Mouse (Mus musculus) embryonic facial prominence, embryonic 15.5 days (tissue): ENCODE measurements around the gene Srf. TPM values are rescaled to one million over a fixed set of nuclear protein-coding genes. Genes with fewer than 3 reads are reported as not detected.
"Not testable (repeated sequence)": the region's sequence is repeated elsewhere in the genome, so short reads cannot be mapped to it uniquely, and the experiment has no call there.

Experiments
- ATAC-seq: fragments of 200-750 bp; cut with Nextera tagmentation; 2 replicates; pipeline ENCODE4 v1.8.0; 2017; ENCODE audit warnings: low read depth, moderate TSS enrichment; ENCODE audit not compliant: insufficient number of reproducible peaks, low FRiP score, low TSS enrichment
- H3K27ac ChIP-seq: fragments of 300-500 bp; sonication (generic); replicated peaks from 2 replicates; pipeline ENCODE4 v1.5.1; 2015; ENCODE audit warnings: mild to moderate bottlenecking, inconsistent platforms
- H3K27me3 ChIP-seq: fragments of 300-500 bp; sonication (generic); 2 replicates; pipeline ENCODE4 v1.6.1; 2015; ENCODE audit warnings: inconsistent platforms
- H3K36me3 ChIP-seq: fragments of 300-500 bp; sonication (generic); 2 replicates; pipeline ENCODE4 v1.6.1; 2015; ENCODE audit warnings: mild to moderate bottlenecking, inconsistent platforms
- H3K4me1 ChIP-seq: fragments of 300-500 bp; sonication (generic); 2 replicates; pipeline ENCODE4 v1.6.1; 2015; ENCODE audit warnings: inconsistent platforms
- H3K4me2 ChIP-seq: fragments of 300-500 bp; sonication (generic); replicated peaks from 2 replicates; pipeline ENCODE4 v1.6.1; 2015; ENCODE audit warnings: mild to moderate bottlenecking, inconsistent platforms
- H3K4me3 ChIP-seq: fragments of 300-500 bp; sonication (generic); replicated peaks from 2 replicates; pipeline ENCODE4 v1.5.1; 2015; ENCODE audit warnings: mild to moderate bottlenecking, inconsistent platforms
- H3K9ac ChIP-seq: fragments of 300-500 bp; sonication (generic); 2 replicates; pipeline ENCODE4 v1.6.1; 2015; ENCODE audit warnings: inconsistent platforms
- H3K9me3 ChIP-seq: fragments of 300-500 bp; sonication (generic); replicated peaks from 2 replicates; pipeline ENCODE4 v1.6.1; 2016; ENCODE audit warnings: inconsistent platforms
- WGBS: fragments of 180-500 bp; shearing (Covaris S2); methylation state at CpG from one replicate; pipeline ENCODE4 v1.1.7; 2015; 5-methylcytosine and 5-hydroxymethylcytosine counted together
- polyA plus RNA-seq: library from polyadenylated mRNA; unstranded; fragments of >200 nt; fragmentation: Nextera tagmentation; extraction: Ambion mirVana; gene quantifications from 2 replicates; pipeline ENCODE4 v1.2.1, GENCODE M21; 2015

Gene Srf
- polyA plus RNA-seq, 1 experiment from 2014 or later = 8.8 TPM

DNA sequence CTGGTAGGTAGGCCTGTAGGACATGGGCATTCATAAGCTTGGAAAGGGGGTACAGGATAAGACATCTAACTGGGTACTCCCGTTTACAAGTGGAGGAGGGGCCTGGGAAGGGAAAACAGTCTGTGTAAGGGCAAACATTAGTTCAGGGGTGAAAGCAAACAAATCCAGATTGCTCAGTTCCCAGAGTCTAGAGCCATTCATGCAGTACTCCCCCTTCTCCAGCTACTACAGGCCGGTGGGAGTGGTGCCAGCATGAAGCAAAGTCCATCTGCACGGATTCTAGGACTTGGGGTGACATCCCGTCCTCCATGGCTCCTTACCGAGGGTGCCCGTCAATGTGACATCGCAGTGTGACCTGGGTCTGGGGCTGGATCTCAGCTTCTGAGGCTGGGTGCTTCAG, 34.5 kb upstream of the Srf start:
- Histone ChIP-seq H3K27ac (no peak overlapping the region), H3K9ac (no peak overlapping the region), H3K4me1 (peaks cover 32% of the 10 kb centered on the region), H3K36me3 (peaks cover 48% of the 10 kb centered on the region), H3K27me3 (no peaks in the 10 kb centered on the region), H3K9me3 (no peaks in the 10 kb centered on the region), H3K4me2 (no peak overlapping the region), H3K4me3 (no peak overlapping the region)
- WGBS = 88% methylated on average over 7 of the region's 7 CpGs
- no peak for ATAC-seq

DNA sequence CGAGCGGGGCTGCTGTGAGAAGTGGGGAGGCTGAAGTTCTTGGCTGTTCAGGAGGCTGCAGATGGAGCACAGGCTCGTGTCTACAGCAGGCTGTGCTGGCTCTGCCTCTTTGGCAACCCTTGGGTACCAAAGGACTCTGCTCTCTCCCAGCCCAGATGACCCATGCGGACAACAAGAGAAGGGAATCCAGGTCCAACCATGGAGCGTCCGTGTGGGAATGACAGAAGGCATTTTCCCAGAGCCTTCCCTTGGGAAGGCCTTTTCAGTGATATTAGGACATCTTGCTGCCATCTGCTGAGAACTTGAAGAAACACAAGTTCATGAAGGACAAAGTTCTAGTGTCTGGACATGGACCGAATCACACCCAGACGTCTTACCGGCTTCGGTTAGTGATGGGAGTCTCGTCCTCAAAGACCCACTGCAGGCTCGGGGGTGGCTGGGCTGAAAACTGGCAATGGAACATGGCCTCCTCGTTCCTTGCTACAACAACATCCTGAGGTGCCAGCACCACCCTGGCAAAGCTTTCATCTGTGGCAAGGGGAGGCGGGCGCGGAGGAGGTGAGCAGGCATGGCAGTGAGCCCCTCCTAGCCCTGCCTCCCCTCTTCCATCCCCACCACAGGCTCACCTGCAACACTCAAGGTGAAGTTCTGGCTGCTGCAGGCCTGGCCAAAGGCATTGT, 33.8 kb upstream of the Srf start:
- Histone ChIP-seq H3K36me3 (peaks cover 55% of the 10 kb centered on the region), H3K27me3 (no peaks in the 10 kb centered on the region), H3K4me1 (peaks cover 25% of the 10 kb centered on the region), H3K9me3 (no peaks in the 10 kb centered on the region), H3K27ac (no peak overlapping the region), H3K4me2 (no peak overlapping the region), H3K4me3 (no peak overlapping the region), H3K9ac (no peak overlapping the region)
- ATAC-seq = no peak
- WGBS = 85% methylated on average over 16 of the region's 16 CpGs

DNA sequence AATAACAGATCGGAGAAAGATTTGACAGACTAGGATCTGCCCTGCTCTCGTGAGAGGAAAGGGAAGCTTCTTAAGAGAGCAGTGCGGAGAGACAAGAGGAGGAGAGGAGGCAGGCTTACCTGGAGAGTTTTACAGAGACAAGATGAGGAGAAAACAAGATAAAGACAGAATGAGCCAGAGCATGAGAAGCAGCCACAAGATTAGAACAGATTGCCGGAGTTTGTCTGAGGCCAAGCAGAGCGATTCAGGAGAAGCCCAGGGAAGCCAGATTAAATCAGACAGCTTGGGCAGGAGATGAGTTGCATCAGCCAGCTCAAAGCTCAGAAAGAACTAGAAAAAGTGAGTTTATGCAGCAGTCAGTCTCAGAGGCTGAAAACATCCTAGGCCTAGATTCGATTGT, 32.9 kb upstream of the Srf start:
- no peak overlapping the region for H3K27ac ChIP-seq
- H3K9ac ChIP-seq = no peak overlapping the region
- no peak for ATAC-seq
- no peaks in the 10 kb centered on the region for H3K9me3 ChIP-seq
- no peak overlapping the region for H3K4me2 ChIP-seq
- peaks cover 59% of the 10 kb centered on the region for H3K36me3 ChIP-seq
- peaks cover 19% of the 10 kb centered on the region for H3K4me1 ChIP-seq
- no peaks in the 10 kb centered on the region for H3K27me3 ChIP-seq
- 89% methylated on average over 6 of the region's 6 CpGs for WGBS
- no peak overlapping the region for H3K4me3 ChIP-seq

DNA sequence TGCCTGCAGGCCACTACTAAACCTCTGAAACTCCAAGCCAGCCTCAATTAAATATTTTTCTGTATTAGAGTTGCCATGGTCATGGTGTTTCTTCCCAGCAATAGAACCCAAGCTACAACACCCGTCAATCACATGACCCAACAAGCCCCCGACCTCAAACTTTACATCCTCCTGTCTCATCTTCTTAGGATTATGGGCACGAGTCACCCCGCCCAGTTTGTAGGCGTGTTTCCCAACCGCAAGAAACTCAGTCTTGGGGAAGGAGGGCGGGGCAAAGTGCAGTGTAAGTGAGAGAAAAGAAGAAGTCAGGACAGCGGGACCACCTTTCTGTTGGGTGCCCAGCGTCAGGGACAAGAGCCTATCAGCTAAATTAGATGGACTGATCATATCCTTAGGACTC, 32.2 kb upstream of the Srf start:
- H3K4me3 ChIP-seq = no peak overlapping the region
- no peak overlapping the region for H3K27ac ChIP-seq
- H3K27me3 ChIP-seq = no peaks in the 10 kb centered on the region
- no peak overlapping the region for H3K4me2 ChIP-seq
- no peaks in the 10 kb centered on the region for H3K9me3 ChIP-seq
- no peak overlapping the region for H3K9ac ChIP-seq
- H3K36me3 ChIP-seq = peaks cover 61% of the 10 kb centered on the region
- ATAC-seq = no peak
- H3K4me1 ChIP-seq = peaks cover 12% of the 10 kb centered on the region
- WGBS = 68% methylated on average over 9 of the region's 9 CpGs

DNA sequence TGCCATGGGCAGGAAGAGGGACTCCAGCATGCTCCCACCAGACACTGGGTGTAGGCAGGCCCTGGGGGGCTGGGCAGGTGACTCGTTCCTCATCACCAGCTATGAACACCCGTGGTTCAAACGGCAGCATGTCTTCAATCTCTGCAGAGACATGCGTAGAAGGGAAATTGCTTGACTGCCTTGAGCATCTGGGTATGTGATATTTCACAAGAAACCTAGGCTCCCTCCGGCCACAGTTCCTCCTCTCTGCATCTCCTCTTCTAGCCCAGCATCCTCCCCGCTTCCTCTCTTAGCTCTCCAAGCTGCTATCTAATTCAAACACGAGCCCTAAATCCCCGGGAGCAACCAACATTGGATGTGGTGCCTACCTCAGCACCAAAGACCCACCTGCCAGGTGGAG, 30.4 kb upstream of the Srf start:
- no peaks in the 10 kb centered on the region for H3K9me3 ChIP-seq
- H3K27me3 ChIP-seq = no peaks in the 10 kb centered on the region
- H3K27ac ChIP-seq = no peak overlapping the region
- H3K4me3 ChIP-seq = no peak overlapping the region
- no peak for ATAC-seq
- 90% methylated on average over 8 of the region's 8 CpGs for WGBS
- no peaks in the 10 kb centered on the region for H3K4me1 ChIP-seq
- H3K4me2 ChIP-seq = no peak overlapping the region
- H3K9ac ChIP-seq = no peak overlapping the region
- peaks cover 77% of the 10 kb centered on the region for H3K36me3 ChIP-seq

DNA sequence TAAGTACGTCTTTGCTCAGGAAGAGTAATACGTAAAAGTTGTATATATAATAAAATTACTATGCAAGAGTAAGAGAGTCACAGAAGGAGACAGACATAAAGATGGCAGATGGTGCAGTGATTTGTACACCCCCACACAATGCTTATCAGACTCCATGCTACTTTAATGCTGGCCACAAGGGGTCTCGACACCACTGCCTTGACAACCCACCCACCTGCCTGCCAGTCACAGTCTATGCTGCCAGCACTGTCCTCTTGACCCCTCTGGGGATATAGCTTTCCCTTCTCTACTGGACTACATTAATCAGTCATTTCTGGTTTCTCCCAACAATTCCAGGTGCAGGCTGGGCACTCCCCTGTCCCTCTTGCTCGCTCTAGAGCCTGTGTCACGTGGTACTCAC, 22.7 kb upstream of the Srf start:
- Histone ChIP-seq H3K9me3 (no peaks in the 10 kb centered on the region), H3K4me1 (no peaks in the 10 kb centered on the region), H3K9ac (no peak overlapping the region), H3K27ac (no peak overlapping the region), H3K27me3 (no peaks in the 10 kb centered on the region), H3K4me3 (no peak overlapping the region), H3K36me3 (peaks cover 87% of the 10 kb centered on the region), H3K4me2 (no peak overlapping the region)
- 69% methylated on average over 5 of the region's 5 CpGs for WGBS
- ATAC-seq = no peak

DNA sequence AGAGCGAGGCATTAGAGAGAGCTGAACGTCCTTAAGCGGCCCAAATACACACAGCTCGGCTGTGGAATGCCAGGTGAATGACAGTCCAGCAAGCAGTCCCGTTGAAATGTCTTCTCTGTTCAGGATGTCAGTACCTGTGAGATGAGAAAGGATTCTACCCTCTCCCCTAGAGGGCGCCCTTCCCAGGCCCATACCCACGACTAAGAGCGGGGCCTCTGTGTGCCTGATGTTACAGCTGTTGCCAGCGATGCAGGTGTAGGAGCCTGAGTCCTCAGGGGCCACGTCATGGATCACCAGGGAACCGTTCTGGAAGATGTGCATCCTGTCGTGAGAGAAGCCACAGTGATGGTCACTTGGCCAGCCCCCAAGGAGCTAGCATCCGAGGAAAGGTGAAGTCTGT, 20.1 kb upstream of the Srf start:
- 79% methylated on average over 13 of the region's 13 CpGs for WGBS
- H3K4me2 ChIP-seq = no peak overlapping the region
- no peaks in the 10 kb centered on the region for H3K27me3 ChIP-seq
- H3K4me1 ChIP-seq = no peaks in the 10 kb centered on the region
- peaks cover 91% of the 10 kb centered on the region for H3K36me3 ChIP-seq
- no peak overlapping the region for H3K9ac ChIP-seq
- ATAC-seq = no peak
- H3K9me3 ChIP-seq = no peaks in the 10 kb centered on the region
- no peak overlapping the region for H3K27ac ChIP-seq
- H3K4me3 ChIP-seq = no peak overlapping the region

DNA sequence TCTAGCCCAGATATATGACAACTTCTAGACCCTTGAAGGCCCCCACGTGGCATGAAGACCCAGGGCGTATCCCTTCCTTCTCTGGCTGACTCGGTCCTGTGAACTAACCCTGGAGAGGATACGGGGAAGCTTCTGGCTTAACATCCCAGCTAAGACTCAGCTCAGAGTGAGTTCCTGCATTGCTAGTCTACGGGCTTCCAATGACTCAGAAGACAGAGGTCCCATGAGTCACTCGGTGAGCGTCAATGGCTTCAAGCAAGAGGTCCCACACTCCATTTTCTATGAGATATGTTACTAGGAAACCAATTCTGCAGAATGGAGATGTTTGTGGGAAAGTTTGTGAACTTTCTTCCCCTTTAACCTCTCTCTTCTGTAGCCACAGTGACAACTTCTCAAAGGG, 18.6 kb upstream of the Srf start:
- 92% methylated on average over 7 of the region's 7 CpGs for WGBS
- Histone ChIP-seq H3K9ac (no peak overlapping the region), H3K36me3 (peaks cover 91% of the 10 kb centered on the region)

DNA sequence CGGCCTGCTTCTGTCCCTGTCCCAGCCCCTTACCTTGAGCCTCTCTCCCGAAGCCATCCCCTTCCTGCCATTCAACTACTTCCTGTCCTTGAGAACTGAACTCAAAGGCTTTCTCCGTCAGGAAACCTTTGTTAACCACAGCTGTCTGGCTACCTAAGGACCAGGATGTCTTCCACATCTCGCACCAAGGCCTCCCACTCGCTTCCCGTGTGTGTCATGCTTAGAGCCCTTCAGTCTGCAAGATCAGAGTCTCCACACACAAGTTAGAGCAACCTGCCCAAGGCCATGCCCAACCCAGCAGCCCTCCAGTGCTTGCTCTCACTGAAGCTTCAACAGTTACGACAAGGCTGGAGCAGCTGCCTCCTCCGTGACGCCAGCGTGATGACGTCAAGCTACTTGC, 15.0 kb upstream of the Srf start:
- no peaks in the 10 kb centered on the region for H3K27me3 ChIP-seq
- H3K4me1 ChIP-seq = no peaks in the 10 kb centered on the region
- H3K27ac ChIP-seq = peak overlapping the region; percentile 48
- H3K36me3 ChIP-seq = peaks cover 96% of the 10 kb centered on the region
- 83% methylated on average over 11 of the region's 11 CpGs for WGBS
- no peaks in the 10 kb centered on the region for H3K9me3 ChIP-seq
- no peak for ATAC-seq
- H3K4me3 ChIP-seq = no peak overlapping the region
- no peak overlapping the region for H3K9ac ChIP-seq
- no peak overlapping the region for H3K4me2 ChIP-seq

More for the DNA sequence above, 18.6 kb upstream of the Srf start:
- H3K4me1 ChIP-seq = no peaks in the 10 kb centered on the region
- H3K9me3 ChIP-seq = no peaks in the 10 kb centered on the region
- H3K4me3 ChIP-seq = no peak overlapping the region
- H3K27me3 ChIP-seq = no peaks in the 10 kb centered on the region
- no peak overlapping the region for H3K27ac ChIP-seq
- no peak for ATAC-seq
- no peak overlapping the region for H3K4me2 ChIP-seq

DNA sequence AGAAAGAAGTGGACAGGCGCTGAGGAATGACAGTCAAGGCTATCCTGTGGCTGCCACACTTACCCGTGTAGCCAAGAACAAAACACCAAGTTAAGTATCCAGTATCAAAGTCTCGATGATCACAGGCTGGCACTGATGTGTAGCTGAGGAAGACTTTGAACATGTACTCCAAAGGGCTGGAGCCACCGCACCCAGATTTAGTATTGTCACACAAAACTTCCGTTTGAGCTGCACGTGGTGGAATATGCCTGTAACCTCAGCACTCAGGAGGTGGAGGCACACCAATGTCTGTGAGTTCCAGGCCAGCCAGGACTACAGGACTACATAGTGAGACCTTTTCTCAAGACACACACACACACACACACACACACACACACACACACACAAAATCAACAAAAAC, 3.2 kb upstream of the Srf start:
- ATAC-seq = no peak
- peaks cover 10% of the 10 kb centered on the region for H3K36me3 ChIP-seq
- peaks cover 20% of the 10 kb centered on the region for H3K4me1 ChIP-seq

DNA sequence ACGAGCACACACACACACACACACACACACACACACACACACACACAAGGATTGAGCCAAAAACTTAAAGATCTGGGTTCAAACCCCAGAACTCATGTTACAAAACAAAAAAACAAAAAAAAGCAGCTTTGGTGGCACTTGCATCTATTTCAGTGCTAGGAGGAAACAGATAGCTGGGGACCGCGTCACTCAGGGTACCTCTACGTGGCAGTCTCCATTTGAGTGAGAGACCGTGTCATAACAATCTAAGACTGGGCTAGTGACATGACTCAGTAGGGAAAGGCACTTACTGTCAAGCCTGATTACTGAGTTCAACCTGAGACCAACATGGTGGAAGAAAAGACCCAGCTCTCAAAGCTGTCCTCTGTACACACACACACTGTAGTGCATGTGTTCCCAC, 2.2 kb upstream of the Srf start:
- H3K36me3 ChIP-seq = no peaks in the 10 kb centered on the region
- no peaks in the 10 kb centered on the region for H3K9me3 ChIP-seq
- no peak overlapping the region for H3K27ac ChIP-seq
- no peaks in the 10 kb centered on the region for H3K27me3 ChIP-seq
- H3K9ac ChIP-seq = no peak overlapping the region
- peaks cover 30% of the 10 kb centered on the region for H3K4me1 ChIP-seq
- no peak for ATAC-seq
- WGBS = 73% methylated on average over 5 of the region's 5 CpGs
- no peak overlapping the region for H3K4me3 ChIP-seq
- H3K4me2 ChIP-seq = no peak overlapping the region

More for the DNA sequence above, 3.2 kb upstream of the Srf start:
- no peak overlapping the region for H3K9ac ChIP-seq
- no peaks in the 10 kb centered on the region for H3K9me3 ChIP-seq
- WGBS = 88% methylated on average over 6 of the region's 6 CpGs
- H3K4me3 ChIP-seq = no peak overlapping the region
- H3K4me2 ChIP-seq = no peak overlapping the region
- H3K27me3 ChIP-seq = no peaks in the 10 kb centered on the region
- H3K27ac ChIP-seq = no peak overlapping the region

DNA sequence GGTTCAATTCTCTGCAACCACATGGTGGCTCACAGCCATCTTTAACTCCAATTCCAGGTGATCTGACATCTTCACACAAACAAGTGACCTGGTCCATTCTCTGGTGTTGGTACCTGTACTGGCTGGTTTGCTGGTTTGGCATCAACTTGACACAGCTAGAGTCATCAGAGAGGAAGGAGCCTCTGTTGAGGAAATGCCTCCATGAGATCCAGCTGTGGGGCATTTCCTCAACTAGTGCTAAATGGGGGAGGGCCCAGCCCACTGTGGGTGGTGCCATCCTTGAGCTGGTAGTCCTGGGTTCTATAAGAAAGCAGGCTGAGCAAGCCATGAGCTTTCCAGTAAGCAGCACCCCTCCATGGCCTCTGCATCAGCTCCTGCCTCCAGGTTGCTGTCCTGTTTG, 1.3 kb upstream of the Srf start:
- peak overlapping the region; percentile 96; the same call in 1 of the 2 replicates for H3K4me3 ChIP-seq
- H3K4me1 ChIP-seq = peaks cover 37% of the 10 kb centered on the region
- H3K27ac ChIP-seq = peak overlapping the region; percentile 97
- not testable (repeated sequence) for H3K9me3 ChIP-seq, ATAC-seq, H3K36me3 ChIP-seq, H3K27me3 ChIP-seq, H3K9ac ChIP-seq
- 0 out of 2 replicates have a peak overlapping the region, but pooled peaks have one; percentile 79 for H3K4me2 ChIP-seq
